Mouse (Mus musculus): ENCODE measurements at regions not wholly inside any gene's neighbourhood (a gene's known extent, or its start where the extent isn't known, plus 50 kb on each side); places are given as distances from the start of the nearest gene placed in this dataset.

GRCm38 (mm10) chr6:81765831-81766230, 157.6 kb upstream of the Gcfc2 start:
- no peaks in the 10 kb centered on the region for H3K9me3 ChIP-seq
- no peak overlapping the region for H3K4me3 ChIP-seq
- WGBS: 94% methylated on average over 7 of the region's 7 CpGs
- H3K27ac ChIP-seq: no peak overlapping the region
- H3K27me3 ChIP-seq (ENCODE audit: poor library complexity, severe bottlenecking): no peaks in the 10 kb centered on the region
- DNase-seq (ENCODE audit: extremely low spot score, low spot score): no peak
- H3K36me3 ChIP-seq (replicated peaks): no peaks in the 10 kb centered on the region
- no peaks in the 10 kb centered on the region for H3K4me1 ChIP-seq

GRCm38 (mm10) chr6:81766800-81767199, 156.7 kb upstream of the Gcfc2 start:
- Histone ChIP-seq H3K27me3 (ENCODE audit: poor library complexity, severe bottlenecking) (no peaks in the 10 kb centered on the region), H3K9me3 (no peaks in the 10 kb centered on the region), H3K4me3 (no peak overlapping the region), H3K4me1 (no peaks in the 10 kb centered on the region), H3K36me3 (replicated peaks) (no peaks in the 10 kb centered on the region), H3K27ac (no peak overlapping the region)
- DNase-seq (ENCODE audit: extremely low spot score, low spot score): no peak
- WGBS: 92% methylated on average over 4 of the region's 4 CpGs

GRCm38 (mm10) chr6:81768669-81769537, 154.6 kb upstream of the Gcfc2 start:
- DNase-seq (ENCODE audit: extremely low spot score, low spot score): no peak
- Histone ChIP-seq H3K4me3 (no peak overlapping the region), H3K4me1 (no peaks in the 10 kb centered on the region), H3K36me3 (replicated peaks) (no peaks in the 10 kb centered on the region), H3K27ac (no peak overlapping the region), H3K9me3 (no peaks in the 10 kb centered on the region), H3K27me3 (ENCODE audit: poor library complexity, severe bottlenecking) (no peaks in the 10 kb centered on the region)
- 71% methylated on average over 5 of the region's 5 CpGs for WGBS

GRCm38 (mm10) chr6:81770301-81770700, 153.2 kb upstream of the Gcfc2 start:
- no peak for DNase-seq (ENCODE audit: extremely low spot score, low spot score)
- H3K4me1 ChIP-seq: no peaks in the 10 kb centered on the region
- no peak overlapping the region for H3K27ac ChIP-seq
- H3K9me3 ChIP-seq: no peaks in the 10 kb centered on the region
- H3K27me3 ChIP-seq (ENCODE audit: poor library complexity, severe bottlenecking): no peaks in the 10 kb centered on the region
- no peak overlapping the region for H3K4me3 ChIP-seq
- H3K36me3 ChIP-seq (replicated peaks): no peaks in the 10 kb centered on the region
- WGBS: 90% methylated on average over 3 of the region's 3 CpGs

GRCm38 (mm10) chr6:81771862-81772261, 151.6 kb upstream of the Gcfc2 start:
- Histone ChIP-seq H3K9me3 (no peaks in the 10 kb centered on the region), H3K27me3 (ENCODE audit: poor library complexity, severe bottlenecking) (no peaks in the 10 kb centered on the region), H3K4me1 (no peaks in the 10 kb centered on the region), H3K27ac (no peak overlapping the region), H3K36me3 (replicated peaks) (no peaks in the 10 kb centered on the region), H3K4me3 (no peak overlapping the region)
- no peak for DNase-seq (ENCODE audit: extremely low spot score, low spot score)

GRCm38 (mm10) chr6:81782131-81782530, 141.3 kb upstream of the Gcfc2 start:
- H3K9me3 ChIP-seq: no peaks in the 10 kb centered on the region
- no peak overlapping the region for H3K27ac ChIP-seq
- H3K36me3 ChIP-seq (replicated peaks): no peaks in the 10 kb centered on the region
- WGBS: 90% methylated on average over 5 of the region's 5 CpGs
- no peak overlapping the region for H3K4me3 ChIP-seq
- H3K4me1 ChIP-seq: peaks cover 11% of the 10 kb centered on the region
- H3K27me3 ChIP-seq (ENCODE audit: poor library complexity, severe bottlenecking): no peaks in the 10 kb centered on the region
- no peak for DNase-seq (ENCODE audit: extremely low spot score, low spot score)

GRCm38 (mm10) chr6:81782815-81783435, 140.5 kb upstream of the Gcfc2 start:
- peaks cover 11% of the 10 kb centered on the region for H3K4me1 ChIP-seq
- no peak overlapping the region for H3K27ac ChIP-seq
- no peak for DNase-seq (ENCODE audit: extremely low spot score, low spot score)
- no peaks in the 10 kb centered on the region for H3K36me3 ChIP-seq (replicated peaks)
- H3K4me3 ChIP-seq: no peak overlapping the region
- WGBS: 49% methylated on average over 8 of the region's 8 CpGs
- no peaks in the 10 kb centered on the region for H3K27me3 ChIP-seq (ENCODE audit: poor library complexity, severe bottlenecking)
- H3K9me3 ChIP-seq: no peaks in the 10 kb centered on the region

- H3K4me3 ChIP-seq: no peak overlapping the region
- H3K27ac ChIP-seq: no peak overlapping the region
- 83% methylated on average over 6 of the region's 6 CpGs for WGBS
- no peak for DNase-seq (ENCODE audit: extremely low spot score, low spot score)
- H3K9me3 ChIP-seq: no peaks in the 10 kb centered on the region
- no peaks in the 10 kb centered on the region for H3K36me3 ChIP-seq (replicated peaks)
- H3K27me3 ChIP-seq (ENCODE audit: poor library complexity, severe bottlenecking): no peaks in the 10 kb centered on the region
- no peaks in the 10 kb centered on the region for H3K4me1 ChIP-seq
Observed at GRCm38 (mm10) chr6:81795281-81795680, 128.2 kb upstream of the Gcfc2 start.

- Histone ChIP-seq H3K9me3 (no peaks in the 10 kb centered on the region), H3K27me3 (ENCODE audit: poor library complexity, severe bottlenecking) (no peaks in the 10 kb centered on the region), H3K27ac (no peak overlapping the region), H3K36me3 (replicated peaks) (no peaks in the 10 kb centered on the region), H3K4me3 (no peak overlapping the region), H3K4me1 (no peaks in the 10 kb centered on the region)
- DNase-seq (ENCODE audit: extremely low spot score, low spot score): no peak
- 93% methylated on average over 3 of the region's 3 CpGs for WGBS
Observed at GRCm38 (mm10) chr6:81800822-81801221, 122.6 kb upstream of the Gcfc2 start.

GRCm38 (mm10) chr6:81801804-81802203, 121.7 kb upstream of the Gcfc2 start:
- Histone ChIP-seq H3K27ac (no peak overlapping the region), H3K4me3 (no peak overlapping the region), H3K9me3 (no peaks in the 10 kb centered on the region), H3K4me1 (no peaks in the 10 kb centered on the region), H3K27me3 (ENCODE audit: poor library complexity, severe bottlenecking) (no peaks in the 10 kb centered on the region), H3K36me3 (replicated peaks) (no peaks in the 10 kb centered on the region)
- no peak for DNase-seq (ENCODE audit: extremely low spot score, low spot score)
- WGBS: 89% methylated on average over 3 of the region's 3 CpGs

- WGBS: 91% methylated on average over 11 of the region's 11 CpGs
Observed at GRCm38 (mm10) chr6:81805942-81806341, 117.5 kb upstream of the Gcfc2 start.

GRCm38 (mm10) chr6:81808712-81809111, 114.8 kb upstream of the Gcfc2 start:
- no peaks in the 10 kb centered on the region for H3K36me3 ChIP-seq (replicated peaks)
- no peak overlapping the region for H3K4me3 ChIP-seq
- no peak overlapping the region for H3K27ac ChIP-seq
- H3K27me3 ChIP-seq (ENCODE audit: poor library complexity, severe bottlenecking): no peaks in the 10 kb centered on the region
- no peaks in the 10 kb centered on the region for H3K4me1 ChIP-seq
- 93% methylated on average over 13 of the region's 13 CpGs for WGBS
- H3K9me3 ChIP-seq: no peaks in the 10 kb centered on the region
- DNase-seq (ENCODE audit: extremely low spot score, low spot score): no peak

More at GRCm38 (mm10) chr6:81805942-81806341, 117.5 kb upstream of the Gcfc2 start:
- Histone ChIP-seq H3K27me3 (ENCODE audit: poor library complexity, severe bottlenecking) (no peaks in the 10 kb centered on the region), H3K36me3 (replicated peaks) (no peaks in the 10 kb centered on the region), H3K4me1 (no peaks in the 10 kb centered on the region), H3K27ac (no peak overlapping the region), H3K9me3 (no peaks in the 10 kb centered on the region), H3K4me3 (no peak overlapping the region)
- DNase-seq (ENCODE audit: extremely low spot score, low spot score): no peak

- no peak for DNase-seq (ENCODE audit: extremely low spot score, low spot score)
- Histone ChIP-seq H3K36me3 (replicated peaks) (no peaks in the 10 kb centered on the region), H3K27ac (no peak overlapping the region), H3K27me3 (ENCODE audit: poor library complexity, severe bottlenecking) (no peaks in the 10 kb centered on the region), H3K4me1 (no peaks in the 10 kb centered on the region), H3K9me3 (no peaks in the 10 kb centered on the region), H3K4me3 (no peak overlapping the region)
- 88% methylated on average over 8 of the region's 8 CpGs for WGBS
Observed at GRCm38 (mm10) chr6:81815248-81815961, 108.1 kb upstream of the Gcfc2 start.

Measured in forebrain, embryonic 10.5 days (tissue).